Mouse (Mus musculus): ENCODE results near the gene Rapgef6. TPM values are rescaled to one million over a fixed set of nuclear protein-coding genes. Genes with fewer than 3 reads are reported as not detected.

The Rapgef6 gene
- polyA plus RNA-seq, 1 experiment from 2014 or later, result 34.7 TPM

Small RNAs within 50 kb of the gene (microRNA-seq; reads per million reads assigned to microRNA genes)
- not detected for gene Gm26116

Other genes with a start within 250 kb of the Rapgef6 start
- 0.70 and 0.89 TPM in 2 replicates for gene Acsl6, start 219.0 kb upstream of the Rapgef6 start, polyA plus RNA-seq (2015; fragmentation: Nextera tagmentation; extraction: Ambion mirVana)
- not detected in 2 replicates for gene Meikin, start 152.2 kb upstream of the Rapgef6 start, polyA plus RNA-seq (2015; fragmentation: Nextera tagmentation; extraction: Ambion mirVana)
- 9.5 and 9.8 TPM in 2 replicates for gene Fnip1, start 84.6 kb upstream of the Rapgef6 start, polyA plus RNA-seq (2015; fragmentation: Nextera tagmentation; extraction: Ambion mirVana)